Mouse (Mus musculus) gastrocnemius, postnatal 4 days (tissue): Measurements from ENCODE around the gene Klf17. TPM values are rescaled to one million over a fixed set of nuclear protein-coding genes. Genes with fewer than 3 reads are reported as not detected.
"Not testable (repeated sequence)": the region's sequence is repeated elsewhere in the genome, so short reads cannot be mapped to it uniquely, and the experiment has no call there.

ENCODE experiments used
- DNase-seq, 2 experiments: peaks; one replicate each; pipeline ENCODE4 v3.0.0; 2021 to 2022; ENCODE audit warnings: low spot score in 2 of 2, mixed read lengths in 2 of 2
- long read RNA-seq, 2 experiments: library from polyadenylated mRNA; stranded (forward); transcript quantifications; one replicate each; pipeline ENCODE4 v2.0.0; 2021
- total RNA-seq, 2 experiments: library from RNA; stranded (reverse); gene quantifications; 2 replicates each; pipeline ENCODE4 v1.2.3; 2021

Klf17 gene
- not detected for total RNA-seq
- long read RNA-seq, experiment 1: 0 reads
- long read RNA-seq, experiment 2: 0 reads

GRCm38 (mm10) chr4:117765416-117765815, at the start of gene Klf17:
Gene Klf17, minus strand, starts transcription at chr4:117765648.
- no peak for DNase-seq

- no peak for DNase-seq
These were observed 48.9 kb upstream of the Klf17 start for GRCm38 (mm10) chr4:117814333-117814732.

GRCm38 (mm10) chr4:117813591-117814192, 48.2 kb upstream of the Klf17 start:
- no peak for DNase-seq

- DNase-seq: no peak
These were observed 45.5 kb upstream of the Klf17 start for GRCm38 (mm10) chr4:117810933-117811332.

- no peak for DNase-seq
These were observed 41.5 kb upstream of the Klf17 start for GRCm38 (mm10) chr4:117806992-117807391.

- no peak for DNase-seq
These were observed 34.5 kb upstream of the Klf17 start for GRCm38 (mm10) chr4:117799904-117800303.

- no peak for DNase-seq
These were observed 22.9 kb upstream of the Klf17 start for GRCm38 (mm10) chr4:117788308-117788707.

- DNase-seq: no peak
These were observed 21.5 kb upstream of the Klf17 start for GRCm38 (mm10) chr4:117786963-117787362.

GRCm38 (mm10) chr4:117782908-117783307, 17.5 kb upstream of the Klf17 start:
- no peak for DNase-seq

GRCm38 (mm10) chr4:117772960-117773359, 7.5 kb upstream of the Klf17 start:
- DNase-seq: no peak

- peak; percentile 28 to 50 for DNase-seq
These were observed 5.5 kb upstream of the Klf17 start for GRCm38 (mm10) chr4:117770935-117771334.

GRCm38 (mm10) chr4:117760151-117760550, 5.3 kb downstream of the Klf17 start:
- no peak for DNase-seq

- not testable (repeated sequence) for DNase-seq
These were observed 13.0 kb downstream of the Klf17 start for GRCm38 (mm10) chr4:117752469-117752868.

GRCm38 (mm10) chr4:117737559-117737958, 27.9 kb downstream of the Klf17 start:
- no peak for DNase-seq

GRCm38 (mm10) chr4:117731926-117732325, 33.5 kb downstream of the Klf17 start:
- no peak for DNase-seq

- no peak for DNase-seq
These were observed 41.3 kb downstream of the Klf17 start, which contains the start of gene Gm12845 for GRCm38 (mm10) chr4:117724112-117724511. Gene Gm12845, plus strand, starts transcription at chr4:117724412.

- no peak for DNase-seq
These were observed 51.9 kb downstream of the Klf17 start for GRCm38 (mm10) chr4:117713303-117714098.

- DNase-seq: no peak
These were observed 53.1 kb downstream of the Klf17 start for GRCm38 (mm10) chr4:117712314-117712713.

- no peak for DNase-seq
These were observed 56.5 kb downstream of the Klf17 start for GRCm38 (mm10) chr4:117708780-117709550.
